Mouse (Mus musculus): Measurements from ENCODE around the gene Fam89b. TPM values are rescaled to one million over a fixed set of nuclear protein-coding genes. Genes with fewer than 3 reads are reported as not detected.

Fam89b gene
- total RNA-seq, 2 experiments from 2014 or later, result 24.7 to 24.9 TPM

DNA sequence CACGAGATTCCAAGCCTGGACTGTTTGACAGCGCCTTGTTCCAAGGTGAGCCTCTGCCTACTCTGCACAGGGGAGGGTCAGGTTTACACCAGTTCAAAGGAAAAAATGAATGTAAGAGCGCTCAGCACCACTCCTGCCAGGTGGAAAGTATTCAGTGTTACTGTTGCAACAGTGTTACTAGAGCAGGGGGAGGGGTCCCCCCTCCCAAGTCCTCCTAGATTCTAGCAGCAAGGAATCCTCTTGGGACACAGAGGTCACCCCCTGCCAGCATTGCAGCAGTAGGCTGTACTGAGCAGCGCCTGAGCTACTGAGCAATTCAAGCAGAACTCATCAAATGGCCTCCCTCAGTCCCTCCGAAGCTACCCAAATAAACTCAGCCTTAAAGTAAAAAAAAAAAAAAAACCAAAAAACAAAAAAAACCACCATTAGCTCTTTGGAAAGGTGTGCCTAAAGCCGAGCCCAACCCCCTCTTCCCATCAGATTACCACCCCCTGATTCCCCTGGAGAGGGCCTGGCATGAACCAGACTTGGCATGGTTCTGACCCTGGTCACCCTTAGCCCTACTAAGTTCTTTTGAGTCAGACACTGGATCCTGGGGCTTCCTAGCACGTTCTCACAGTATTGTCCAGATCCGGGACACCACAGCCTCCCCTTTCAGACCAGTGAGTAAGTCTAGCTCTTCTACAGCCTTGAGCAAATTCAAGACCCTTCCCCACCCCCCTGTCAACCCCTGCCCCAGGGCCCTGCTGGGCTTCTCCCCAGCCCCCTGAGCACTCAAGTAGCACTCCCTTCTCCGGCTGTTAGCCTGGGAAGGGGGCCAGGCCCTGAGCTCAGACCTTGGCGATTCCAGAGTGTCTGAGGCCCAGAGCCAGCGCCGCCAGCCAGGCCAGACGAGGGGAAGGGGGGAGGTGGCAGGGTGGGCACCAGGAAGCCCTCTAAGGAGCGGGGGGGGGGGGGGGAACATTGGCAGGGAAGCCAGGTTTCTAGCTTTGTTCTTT is 11.2 kb upstream of the Fam89b start, which contains the start of gene Ltbp3:
Ltbp3 (plus strand) TSS at position 585 of the 998 bp plus-strand sequence.
- DNase-seq, result peak; percentile 83

DNA sequence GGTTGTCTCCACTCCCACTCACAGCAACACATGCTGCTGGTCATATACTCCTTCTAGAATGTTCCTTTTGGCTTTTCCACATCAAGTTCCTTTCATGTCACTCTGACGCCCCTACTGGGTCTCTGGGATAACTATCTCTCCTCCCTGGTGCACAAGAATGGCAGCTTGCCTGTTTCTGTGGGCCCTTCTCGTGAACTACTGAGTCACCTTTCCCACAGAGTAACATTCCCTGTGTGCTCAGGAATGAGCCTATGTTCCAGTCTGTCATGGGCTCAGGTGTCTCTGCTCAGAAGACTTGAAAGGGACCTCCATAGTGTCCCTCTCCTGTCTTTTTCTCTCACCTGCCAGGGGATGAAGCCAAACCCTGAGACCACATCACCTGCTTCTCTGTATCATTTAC is 10.0 kb upstream of the Fam89b start:
- no peak for DNase-seq

DNA sequence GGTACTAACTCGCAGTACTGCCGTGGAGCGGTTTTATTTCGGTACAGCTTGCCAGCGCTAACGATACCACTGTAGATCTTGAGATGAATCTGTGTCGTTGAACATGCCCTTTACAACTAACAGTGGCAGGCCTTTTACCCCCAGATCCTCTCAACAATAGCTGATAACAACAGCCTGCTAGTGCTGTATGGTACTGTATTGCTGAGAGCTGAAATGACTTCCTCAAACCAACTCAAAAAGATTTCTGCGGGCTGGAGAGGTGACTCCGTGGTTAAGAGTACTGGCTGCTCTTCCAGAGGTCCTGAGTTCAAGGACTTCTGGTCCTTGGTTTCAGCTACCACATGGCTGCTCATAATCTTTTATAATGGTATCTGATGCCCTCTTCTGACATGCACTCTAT is 4.9 kb upstream of the Fam89b start:
- DNase-seq, result no peak

DNA sequence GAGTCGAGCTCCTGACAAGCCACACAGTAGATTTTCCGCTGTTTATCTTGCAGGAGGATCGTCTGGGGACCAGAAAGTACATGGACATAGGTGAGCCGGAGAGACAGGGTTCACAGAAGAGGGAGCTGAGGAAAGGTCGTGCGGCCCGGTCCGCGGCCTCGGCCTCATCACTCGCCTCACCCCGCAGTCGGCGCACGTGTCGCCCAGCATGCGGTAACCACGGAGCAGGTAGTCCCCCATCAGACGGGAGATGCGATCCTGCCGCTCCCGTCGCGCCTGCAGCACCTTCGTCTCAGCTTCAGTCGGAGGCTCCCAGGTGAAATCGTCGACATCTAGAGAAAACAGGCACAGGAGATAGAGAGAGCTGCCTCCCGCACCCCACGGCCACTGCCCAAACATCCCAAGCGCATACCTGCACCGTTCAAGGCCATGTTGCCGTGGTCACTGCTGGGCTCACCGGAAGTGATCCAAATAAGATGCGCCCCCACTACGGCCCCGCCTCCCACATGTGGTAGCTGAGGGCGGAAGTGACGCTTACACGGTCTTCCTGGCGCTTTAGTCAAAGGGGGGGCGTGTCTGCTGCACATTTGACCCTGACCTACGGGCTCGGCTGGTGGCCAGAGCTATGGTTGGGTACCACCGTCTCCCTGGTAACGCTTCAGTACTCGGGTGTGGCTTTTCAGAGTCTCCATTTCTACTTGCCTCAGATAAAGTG is 2.0 kb upstream of the Fam89b start:
- peak; percentile 87 for DNase-seq

DNA sequence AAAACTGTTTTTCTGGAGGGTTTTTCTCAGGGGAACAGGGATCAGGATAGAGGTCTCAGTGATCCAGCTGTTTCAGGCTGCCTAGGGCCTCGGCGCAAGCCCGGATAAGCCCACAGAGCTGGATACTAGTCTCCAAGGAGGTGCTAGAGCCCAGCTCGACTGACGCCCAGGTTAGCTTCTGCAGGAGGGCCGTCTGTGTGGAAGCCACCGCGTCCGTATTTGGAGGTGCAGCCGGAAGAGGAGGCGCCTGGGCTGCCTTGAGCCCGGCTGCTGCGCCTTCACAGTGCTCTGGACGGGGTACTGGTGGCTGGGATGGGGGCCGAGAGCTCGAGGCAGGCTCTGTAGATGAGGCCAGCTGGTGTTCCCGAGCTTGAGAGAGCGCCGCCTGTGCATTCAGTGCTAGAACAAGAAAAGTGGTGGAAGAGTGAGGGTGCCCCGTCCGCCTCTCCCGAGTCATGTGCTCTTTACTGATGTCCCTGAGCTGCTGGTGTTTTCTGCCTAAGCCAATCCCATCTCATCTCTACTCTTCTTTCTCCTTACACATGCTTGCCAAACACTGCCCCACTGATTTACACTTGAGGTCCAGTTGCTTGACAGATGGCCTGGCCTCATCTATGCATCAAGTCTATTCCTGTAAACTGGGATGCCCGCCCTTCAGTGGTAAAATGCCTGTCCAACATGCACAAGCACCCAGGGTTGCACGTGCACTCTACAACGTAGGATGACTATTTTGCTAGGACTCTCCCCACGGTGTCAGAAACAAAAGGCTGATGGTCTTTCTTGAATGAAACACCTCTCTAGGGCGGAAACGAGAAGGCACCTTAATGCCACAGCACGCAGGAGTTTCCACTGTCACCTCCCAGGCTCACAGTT is 1.1 kb upstream of the Fam89b start:
- no peak for DNase-seq

DNA sequence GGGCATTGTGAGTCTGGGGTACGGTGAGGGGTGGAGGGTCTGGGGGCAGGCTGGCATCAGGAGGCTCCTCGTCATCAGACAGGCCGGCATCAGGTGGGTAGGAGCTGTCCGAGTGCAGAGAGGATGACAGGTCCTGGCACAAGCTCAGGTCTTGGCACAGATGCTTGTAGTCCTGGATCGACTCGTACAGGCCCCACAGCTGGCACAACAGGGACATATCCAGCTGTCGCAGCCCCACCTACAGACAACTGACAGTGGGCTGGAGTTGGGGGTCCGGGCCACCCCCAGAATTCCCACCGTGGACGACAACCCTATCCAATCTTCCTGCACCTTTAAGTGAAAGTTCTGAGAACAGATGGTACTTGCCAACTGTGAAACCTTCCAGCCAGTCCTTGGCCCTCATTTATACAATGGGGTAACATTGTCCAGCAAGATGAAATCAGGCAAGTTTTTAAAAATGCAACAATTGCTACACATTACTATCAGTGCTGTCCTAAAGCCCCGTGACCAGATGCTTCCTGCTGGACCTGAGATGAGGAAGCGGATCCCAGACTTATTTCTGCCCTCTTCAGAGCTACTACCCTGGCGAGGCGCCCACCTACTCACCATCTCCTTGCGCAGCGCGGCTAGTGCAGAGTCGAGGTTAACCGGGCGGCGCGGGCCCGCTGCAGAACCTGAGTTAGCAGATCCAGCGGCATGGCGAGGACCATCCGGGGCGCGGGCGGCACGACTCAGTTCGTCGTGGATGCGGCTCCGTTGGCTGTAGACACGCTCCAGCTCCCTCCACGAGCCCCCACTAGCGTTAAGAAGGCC is 616 bp downstream of the Fam89b start:
- DNase-seq, result peak; percentile 62

DNA sequence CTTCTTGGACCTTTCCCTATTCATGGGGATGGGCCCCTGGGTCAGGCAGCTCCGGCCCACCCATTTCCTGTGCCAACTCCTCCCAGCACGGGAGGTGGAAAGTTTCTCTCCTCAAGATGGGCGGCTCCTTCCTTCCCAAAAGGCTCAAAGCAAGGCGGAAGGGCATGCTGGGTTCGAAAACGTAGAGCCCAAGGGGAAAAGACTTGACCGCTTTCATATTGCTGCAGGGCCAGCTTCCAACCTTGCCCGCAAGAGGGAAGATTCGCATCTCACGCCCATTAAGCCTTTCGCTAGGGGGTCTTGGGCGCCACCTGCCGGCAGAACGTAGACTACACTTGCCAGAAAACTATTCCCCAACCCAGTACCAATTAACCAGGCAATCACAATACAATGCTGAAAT is 1.8 kb downstream of the Fam89b start:
- peak; percentile 83 for DNase-seq

DNA sequence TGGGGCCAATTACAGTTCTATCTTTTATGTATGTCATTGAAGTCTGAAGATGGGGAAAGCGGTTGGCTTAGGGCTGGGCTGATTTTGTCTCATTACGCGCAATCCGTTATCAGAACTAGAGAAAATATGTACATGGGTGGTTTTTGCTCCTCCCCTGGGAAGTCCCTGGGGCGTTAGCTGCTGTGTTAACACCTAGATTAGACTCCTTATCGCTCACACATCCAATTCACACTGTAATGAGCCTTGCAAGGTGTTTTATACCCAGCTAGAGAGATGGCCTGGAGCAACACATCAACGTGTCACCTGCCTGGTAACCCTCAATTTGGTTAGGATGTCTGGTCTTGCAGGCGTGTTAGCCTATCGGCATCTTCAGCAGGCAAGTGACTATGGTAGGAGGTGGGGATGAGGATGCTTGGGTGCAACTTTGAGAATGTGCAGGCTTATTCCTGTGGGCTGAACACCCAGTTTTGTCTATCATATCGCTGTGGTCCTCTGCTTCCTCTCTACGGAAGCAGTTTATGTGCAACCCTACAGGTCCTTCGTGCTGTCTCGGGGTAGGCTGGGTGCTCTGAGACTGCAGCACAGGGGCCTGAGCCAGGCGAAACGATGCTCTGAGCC is 2.4 kb downstream of the Fam89b start:
- DNase-seq, result no peak

DNA sequence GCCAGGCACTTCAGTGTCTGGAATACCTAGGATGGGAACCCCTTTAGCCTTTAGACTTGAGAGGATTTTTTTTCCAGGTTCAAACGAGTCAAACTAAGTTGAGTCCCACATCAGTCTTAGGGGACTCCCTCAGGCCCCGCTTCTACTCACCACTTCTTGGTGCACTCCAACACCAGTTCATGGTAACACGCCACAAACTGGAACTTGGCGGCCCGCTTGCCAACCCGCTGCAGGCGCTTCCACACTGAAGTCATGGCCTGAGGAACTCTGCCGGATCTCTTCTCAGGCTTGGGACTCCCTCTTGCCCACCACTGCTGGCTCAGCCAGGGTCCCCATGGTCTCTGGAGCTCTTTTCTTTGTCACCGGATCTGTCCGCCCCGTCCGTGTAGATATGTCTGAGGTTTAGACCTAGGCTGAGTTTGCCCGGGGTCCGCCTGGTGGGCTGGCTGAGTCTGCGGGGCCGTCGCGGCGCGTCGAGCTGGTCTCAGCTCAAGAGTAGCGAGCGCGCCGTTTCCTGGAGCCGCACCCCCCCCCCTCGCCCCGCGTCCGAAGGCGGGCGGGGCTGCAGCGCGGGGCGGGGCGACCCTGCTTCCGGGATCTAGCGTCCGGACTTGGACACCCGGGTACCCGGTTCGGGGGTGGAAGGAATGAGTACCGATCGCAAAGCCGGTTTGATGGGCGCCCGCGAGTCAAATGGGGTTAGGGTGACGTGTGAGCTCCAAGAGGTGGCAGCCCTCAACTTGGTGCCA is 3.5 kb downstream of the Fam89b start, which contains the start of gene Ehbp1l1:
Ehbp1l1 (minus strand) TSS at position 551 of the 749 bp plus-strand sequence.
- DNase-seq, result peak; percentile 84

DNA sequence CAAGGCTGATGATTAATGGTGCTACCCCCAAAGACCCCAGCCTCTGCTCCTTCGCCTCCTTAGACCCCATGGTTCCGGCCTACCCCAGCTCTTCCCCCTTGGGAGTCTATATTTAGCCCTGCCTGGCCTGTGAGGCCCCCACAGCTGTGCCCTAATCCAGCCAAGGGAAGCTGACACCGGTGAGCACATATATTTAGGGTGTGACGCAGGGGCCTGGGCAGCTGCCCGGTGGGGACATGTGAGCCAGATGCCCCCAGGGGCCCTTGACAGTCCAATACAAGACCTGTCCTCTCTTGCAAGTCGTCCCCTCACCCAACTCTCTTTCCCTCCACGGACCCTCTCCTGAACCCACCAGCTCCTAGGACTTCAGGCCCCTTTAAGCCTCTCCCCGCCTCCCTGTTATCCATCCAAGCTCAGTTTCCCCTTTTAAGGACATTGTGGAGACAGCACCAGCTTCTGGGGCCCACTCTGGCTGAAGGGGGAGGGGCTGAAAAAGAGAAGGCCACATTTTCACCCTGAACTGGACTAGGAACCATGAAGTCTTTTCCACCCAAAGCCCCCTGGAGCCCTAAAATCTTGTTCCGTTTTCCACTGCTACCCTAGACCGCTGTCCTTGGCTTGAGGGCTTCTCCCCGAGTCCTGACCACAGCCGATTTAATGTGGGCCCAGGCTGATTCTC is 4.3 kb downstream of the Fam89b start:
- DNase-seq, result peak; percentile 89

DNA sequence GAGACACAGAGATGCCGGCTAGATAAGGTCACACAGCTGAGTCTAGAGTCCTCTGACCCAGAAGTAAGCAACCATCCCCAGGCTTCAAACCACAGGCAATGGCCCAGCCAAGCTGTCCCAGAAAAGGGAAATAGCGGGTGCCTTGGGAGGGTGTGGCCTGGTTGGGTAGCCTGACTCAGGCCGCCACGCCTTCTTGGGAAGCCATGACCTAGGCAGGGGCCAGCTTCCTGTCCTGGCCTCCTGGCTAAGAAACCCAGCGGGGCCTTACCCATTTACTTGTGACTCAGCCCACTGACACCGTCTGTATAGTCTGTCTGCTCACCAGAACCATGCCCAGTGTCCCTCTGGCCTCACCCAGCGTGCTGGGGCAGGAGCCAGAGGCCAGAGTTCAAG is 4.9 kb downstream of the Fam89b start:
- peak; percentile 91 for DNase-seq

DNA sequence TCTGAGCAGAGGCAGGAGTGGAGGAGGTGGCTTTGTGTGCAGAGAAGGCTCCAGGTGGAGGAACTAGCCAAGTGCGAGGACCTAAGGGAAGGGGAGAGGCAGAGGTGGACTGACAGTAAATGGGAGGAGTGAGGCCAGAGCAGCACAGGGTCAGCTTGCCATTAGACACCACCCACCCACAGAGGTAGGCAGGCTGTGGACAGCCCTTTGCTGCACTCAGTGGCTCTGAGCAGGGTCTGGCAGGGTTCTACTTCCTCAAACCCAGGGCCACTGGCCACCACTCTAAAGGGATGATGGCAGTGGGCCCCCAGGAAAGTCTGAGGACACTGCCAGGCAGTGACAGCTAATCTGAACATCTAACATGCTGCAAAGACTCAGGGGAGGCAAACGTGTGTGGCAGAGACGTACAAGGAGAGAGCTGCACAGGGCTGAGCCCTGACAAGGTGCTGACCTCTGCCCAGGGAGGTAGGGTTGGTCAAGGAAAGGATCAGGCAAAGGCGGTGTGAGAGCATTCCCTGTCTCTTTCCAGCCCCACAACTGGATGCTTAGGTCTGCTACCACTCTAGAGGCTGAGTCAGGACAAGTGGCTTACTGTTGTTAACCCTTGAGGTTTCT is 5.4 kb downstream of the Fam89b start:
- DNase-seq, result no peak

DNA sequence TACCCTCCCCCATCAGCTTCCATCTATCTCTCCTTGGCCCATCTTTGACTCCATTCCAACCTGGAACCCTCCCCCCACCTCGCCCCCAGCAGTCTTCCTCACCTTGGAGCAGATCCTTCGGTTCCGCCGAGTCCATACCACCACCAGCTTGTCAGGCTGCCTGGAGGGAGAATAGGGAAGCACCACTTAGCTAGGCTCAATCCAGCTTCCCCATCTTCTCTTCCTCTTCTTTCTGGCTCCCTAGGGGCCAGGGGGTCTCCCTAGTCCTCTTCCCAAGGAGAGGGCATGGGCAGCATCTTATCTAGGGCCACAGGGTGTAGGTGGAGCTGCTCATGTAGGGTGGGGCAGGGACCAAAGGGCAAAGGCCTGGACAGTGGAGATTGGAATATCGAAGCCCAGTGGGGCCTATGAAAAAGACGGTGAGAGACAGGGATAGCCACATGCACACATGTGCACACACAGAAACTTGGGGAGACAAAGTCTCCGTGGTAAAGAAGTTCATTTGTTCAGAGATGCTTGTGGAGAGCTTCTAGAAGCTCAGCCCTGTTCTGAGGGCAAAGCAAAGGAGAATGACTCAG is 6.5 kb downstream of the Fam89b start:
- no peak for DNase-seq

DNA sequence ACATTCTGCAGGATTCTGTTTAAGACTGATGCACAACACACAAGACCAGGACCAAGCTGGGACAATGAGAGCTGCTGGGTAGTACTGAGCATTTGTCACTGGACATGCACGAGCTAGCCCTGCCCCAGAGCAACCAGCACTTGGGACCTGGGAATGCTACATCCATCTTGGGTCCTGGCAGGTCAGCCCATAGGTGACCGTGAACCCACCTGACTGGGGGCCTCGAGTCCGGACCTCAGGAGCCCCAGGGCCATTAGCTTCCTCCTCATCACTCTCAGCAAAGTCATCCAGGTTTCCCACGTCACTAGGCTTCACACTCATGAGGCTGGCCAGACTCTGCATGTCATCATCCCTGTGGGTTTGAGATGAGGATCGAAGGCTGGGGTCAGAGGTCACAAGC is 8.2 kb downstream of the Fam89b start:
- no peak for DNase-seq

DNA sequence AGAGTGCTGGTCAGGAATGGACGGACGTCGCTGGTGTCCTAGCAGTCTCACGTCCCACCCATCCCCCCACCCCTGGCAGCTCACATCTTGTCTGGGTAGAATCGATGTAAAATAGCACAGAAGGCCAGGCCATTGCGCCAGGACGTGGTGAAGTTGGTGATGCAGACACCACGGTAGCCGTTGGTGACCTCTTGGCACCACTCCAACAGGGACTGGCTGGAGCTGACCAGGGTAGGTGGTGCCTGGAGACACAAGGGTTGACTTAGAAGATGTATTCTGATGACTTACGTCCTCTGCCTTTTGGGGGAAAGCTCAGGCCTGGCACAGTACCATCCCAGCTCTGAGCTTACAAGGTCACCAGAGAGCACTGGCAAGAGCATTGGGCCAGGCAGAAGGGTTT is 12.5 kb downstream of the Fam89b start:
- DNase-seq, result no peak

DNA sequence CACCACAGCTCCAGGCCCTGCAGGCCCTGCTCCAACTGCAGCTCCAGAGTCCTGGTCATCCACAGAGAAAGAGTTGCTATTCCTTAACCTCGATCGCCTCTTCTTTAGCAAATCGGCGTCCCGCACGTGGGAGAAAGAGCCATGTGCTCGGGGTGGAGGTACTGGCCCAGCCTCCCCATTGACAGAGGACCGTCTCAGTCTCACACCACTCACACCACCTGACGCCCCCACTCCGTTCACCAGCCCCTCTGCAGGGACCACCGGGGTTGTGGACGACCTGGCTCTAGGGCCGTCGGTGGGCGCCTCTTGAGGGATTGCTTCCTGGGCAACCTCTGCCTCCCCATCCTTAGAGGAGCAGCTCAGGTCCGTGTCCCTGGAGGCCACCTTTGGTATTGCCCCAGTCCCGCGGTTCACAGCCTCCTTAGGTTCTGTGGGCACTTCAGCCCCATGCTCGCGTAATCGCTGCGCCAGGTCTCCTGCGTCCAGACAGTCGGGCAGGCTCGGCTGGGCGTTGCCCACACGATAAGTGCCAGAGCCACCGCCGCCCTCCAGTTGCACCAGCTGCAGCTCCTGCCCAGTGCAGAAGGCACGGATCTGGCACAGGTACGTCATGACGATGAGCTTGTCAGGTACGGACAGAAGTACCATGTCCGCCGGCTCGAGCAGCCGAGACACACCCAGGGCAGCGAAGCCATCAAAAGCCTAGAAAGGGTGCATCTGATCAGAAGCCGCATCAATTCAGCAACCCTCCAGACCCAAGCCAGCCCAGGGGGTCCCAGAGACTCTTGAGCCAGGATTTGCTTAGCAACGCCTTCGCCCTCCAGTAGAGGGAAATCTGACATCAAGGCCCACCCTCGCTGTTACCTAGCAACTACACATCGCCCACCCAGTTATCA is 13.4 kb downstream of the Fam89b start:
- no peak for DNase-seq

DNA sequence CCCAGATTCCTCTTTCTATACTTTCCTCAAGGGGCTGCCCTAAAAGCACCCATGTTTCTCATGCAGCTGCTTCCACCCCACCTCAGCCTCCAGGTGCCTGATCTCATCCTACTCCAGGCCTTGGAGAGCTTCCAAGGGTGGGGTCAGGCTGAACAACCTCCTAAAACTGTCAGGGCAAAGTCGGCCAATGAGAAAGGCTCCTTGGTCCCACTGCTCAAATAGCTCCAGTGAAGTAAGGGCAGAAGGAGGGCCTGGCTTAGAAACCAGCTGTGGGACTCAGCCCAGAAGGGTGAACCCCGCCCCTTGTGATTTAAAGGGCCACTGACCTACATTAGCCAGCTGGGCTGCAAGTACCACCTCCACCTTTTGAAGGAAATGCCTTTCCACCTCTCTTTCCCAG is 15.7 kb downstream of the Fam89b start:
- DNase-seq, result peak; percentile 85
